ENCODE assay signal across 11 mouse cellular contexts in genomic region chr9:83482176-83482949, GRCm38 (mm10). TPM values are rescaled to one million over a fixed set of nuclear protein-coding genes. Genes with fewer than 3 reads are reported as not detected.
A peak's percentile ranks its signal among the peaks of the same experiment; 100 is the strongest.
DNase-seq lines count a peak whose midpoint lies in the region; ATAC-seq lines count a peak whose summit lies in the region.
"Had no signal": no experiment of that assay in that cellular context is flagged by ENCODE, and none has a peak within 500 bp of the region (broad histone marks: within the 10 kb centered on the region; RNA-seq: fewer than 3 reads in every experiment).

No protein-coding gene starts in this region.

- H3K9ac ChIP-seq in hindbrain, embryonic 11.5 days (ENCODE audit: low read depth, low read length): no peak overlapping the region
- H3K9ac ChIP-seq in hindbrain, embryonic 16.5 days (ENCODE audit: low read depth, low read length): no peak overlapping the region
- H3K9ac ChIP-seq in limb, embryonic 13.5 days: no peak overlapping the region

- H3K27ac ChIP-seq in hindbrain, embryonic 11.5 days (ENCODE audit: low read depth, low read length): no peak overlapping the region
- no peak overlapping the region for H3K27ac ChIP-seq in hindbrain, embryonic 16.5 days (ENCODE audit: low read depth, low read length)
- H3K27ac ChIP-seq in limb, embryonic 13.5 days: peak overlapping the region; percentile 79

- H3K27me3 ChIP-seq in hindbrain, embryonic 11.5 days (ENCODE audit: control insufficient read depth, insufficient read depth, low read length): no peaks in the 10 kb centered on the region
- H3K27me3 ChIP-seq in hindbrain, embryonic 16.5 days (replicated peaks; ENCODE audit: control insufficient read depth, insufficient read depth, low read length): no peaks in the 10 kb centered on the region
- no peaks in the 10 kb centered on the region for H3K27me3 ChIP-seq in limb, embryonic 13.5 days

- WGBS in hindbrain, embryonic 11.5 days: 84% methylated on average over 4 of the region's 4 CpGs
- WGBS in hindbrain, embryonic 16.5 days: 89% methylated on average over 4 of the region's 4 CpGs
- 64% methylated on average over 4 of the region's 4 CpGs for WGBS in limb, embryonic 13.5 days

- peak; percentile 12 for DNase-seq in hindbrain, embryonic 11.5 days (ENCODE audit: low spot score)
- peak; percentile 32 for DNase-seq in 3T3-L1 (ENCODE audit: low read depth, low spot score)
- peak; percentile 60 for DNase-seq in embryo, embryonic 9.5 days (ENCODE audit: extremely low spot score)
- DNase-seq in adrenal gland, adult 8-10 months: no peak
- no peak for DNase-seq in right cerebral cortex, adult 2 months (ENCODE audit: low spot score in 2 of 2)
- DNase-seq in layer of hippocampus, adult 9-11 months: no peak
- DNase-seq: adrenal gland, postnatal 36 days; heart, postnatal 14 days had no signal

- no peaks in the 10 kb centered on the region for H3K4me1 ChIP-seq in hindbrain, embryonic 11.5 days (replicated peaks; ENCODE audit: control insufficient read depth, insufficient read depth, low read length)
- no peaks in the 10 kb centered on the region for H3K4me1 ChIP-seq in hindbrain, embryonic 16.5 days (ENCODE audit: control insufficient read depth, insufficient read depth, low read depth, low read length)
- peaks cover 8% of the 10 kb centered on the region for H3K4me1 ChIP-seq in limb, embryonic 13.5 days

- no peaks in the 10 kb centered on the region for H3K36me3 ChIP-seq in hindbrain, embryonic 11.5 days (ENCODE audit: control insufficient read depth, insufficient read depth, low read length)
- H3K36me3 ChIP-seq in hindbrain, embryonic 16.5 days (ENCODE audit: control insufficient read depth, insufficient read depth, low read length): no peaks in the 10 kb centered on the region
- no peaks in the 10 kb centered on the region for H3K36me3 ChIP-seq in limb, embryonic 13.5 days

- no peaks in the 10 kb centered on the region for H3K9me3 ChIP-seq in hindbrain, embryonic 11.5 days (ENCODE audit: control insufficient read depth, low read length)
- H3K9me3 ChIP-seq in hindbrain, embryonic 16.5 days (ENCODE audit: control insufficient read depth, low read length): no peaks in the 10 kb centered on the region
- H3K9me3 ChIP-seq in limb, embryonic 13.5 days: no peaks in the 10 kb centered on the region

- no peak overlapping the region for H3K4me3 ChIP-seq in hindbrain, embryonic 11.5 days (ENCODE audit: low read depth, low read length)
- no peak overlapping the region for H3K4me3 ChIP-seq in hindbrain, embryonic 16.5 days (ENCODE audit: low read length)
- H3K4me3 ChIP-seq in limb, embryonic 13.5 days: no peak overlapping the region
- H3K4me3 ChIP-seq: erythroblast, embryonic 14.5 days had no signal

- no peak overlapping the region for H3K4me2 ChIP-seq in hindbrain, embryonic 11.5 days (replicated peaks; ENCODE audit: low read depth, low read length)
- no peak overlapping the region for H3K4me2 ChIP-seq in hindbrain, embryonic 16.5 days (ENCODE audit: low read length)
- H3K4me2 ChIP-seq in limb, embryonic 13.5 days (replicated peaks): no peak overlapping the region

- ATAC-seq in hindbrain, embryonic 11.5 days (ENCODE audit: low FRiP score): peak; percentile 67
- no peak for ATAC-seq in hindbrain, embryonic 16.5 days
- ATAC-seq in limb, embryonic 13.5 days (ENCODE audit: low FRiP score, low read depth): peak; percentile 91

RNA-seq across cellular contexts. Expression of gene Lca5, which starts 41.4 kb away (rescaled TPM):
- polyA plus RNA-seq in hindbrain, embryonic 11.5 days (2014; fragmentation: Nextera tagmentation; extraction: Ambion mirVana): 21.1 and 31.1 TPM in 2 replicates
- 13.3 and 14.7 TPM in 2 replicates for polyA plus RNA-seq in hindbrain, embryonic 16.5 days (2015; fragmentation: Nextera tagmentation; extraction: Ambion mirVana)
- polyA plus RNA-seq in limb, embryonic 13.5 days (2015; fragmentation: Nextera tagmentation; extraction: Ambion mirVana): 18.6 and 22.4 TPM in 2 replicates
- total RNA-seq in adrenal gland, adult 8-10 months (2022): 10 to 100 TPM in 1 of 4 experiments, 1 to 10 TPM in 3; 4.1 to 10.7 (median 6.0) TPM
- polyA plus RNA-seq: erythroblast, embryonic 14.5 days had no signal

Comparison
In these comparisons a context has a peak if more than half of its experiments do, and no peak if none do; other contexts are left out.
1. DNase-seq: peak in hindbrain, embryonic 11.5 days (single experiment), 3T3-L1 (single experiment) and embryo, embryonic 9.5 days (single experiment); none in adrenal gland, adult 8-10 months (single experiment), right cerebral cortex, adult 2 months (0 of 2) and layer of hippocampus, adult 9-11 months (single experiment).